Mouse (Mus musculus): ENCODE results near the gene Cdc20. TPM values are rescaled to one million over a fixed set of nuclear protein-coding genes. Genes with fewer than 3 reads are reported as not detected.

The Cdc20 gene
- polyA plus RNA-seq, 1 experiment from 2014 or later = 259 TPM

GRCm38 (mm10) chr4:118387316-118387715, 49.8 kb downstream of the Cdc20 start:
- H3K27me3 ChIP-seq (replicated peaks; ENCODE audit: control insufficient read depth, insufficient read depth, low read length) = no peaks in the 10 kb centered on the region
- H3K4me1 ChIP-seq (replicated peaks; ENCODE audit: control insufficient read depth, insufficient read depth, low read length) = no peaks in the 10 kb centered on the region
- H3K9me3 ChIP-seq (ENCODE audit: control insufficient read depth, low read length) = no peaks in the 10 kb centered on the region
- no peak overlapping the region for H3K4me2 ChIP-seq (ENCODE audit: low read length)
- peaks cover 98% of the 10 kb centered on the region for H3K36me3 ChIP-seq (ENCODE audit: control insufficient read depth, insufficient read depth, low read length)
- no peak overlapping the region for H3K9ac ChIP-seq (ENCODE audit: low read length)
- ATAC-seq (replicated peaks; ENCODE audit: low FRiP score, low TSS enrichment, low read depth) (no peak), DNase-seq (ENCODE audit: low spot score) (no peak)
- H3K27ac ChIP-seq (ENCODE audit: low read depth) = no peak overlapping the region
- no peak overlapping the region for H3K4me3 ChIP-seq (ENCODE audit: low read depth, low read length)
- WGBS = 96% methylated on average over 8 of the region's 8 CpGs

- no peaks in the 10 kb centered on the region for H3K27me3 ChIP-seq (replicated peaks; ENCODE audit: control insufficient read depth, insufficient read depth, low read length)
- DNase-seq (ENCODE audit: low spot score) (no peak), ATAC-seq (replicated peaks; ENCODE audit: low FRiP score, low TSS enrichment, low read depth) (no peak)
- H3K36me3 ChIP-seq (ENCODE audit: control insufficient read depth, insufficient read depth, low read length) = peaks cover 93% of the 10 kb centered on the region
- H3K27ac ChIP-seq (ENCODE audit: low read depth) = no peak overlapping the region
- no peak overlapping the region for H3K9ac ChIP-seq (ENCODE audit: low read length)
- H3K9me3 ChIP-seq (ENCODE audit: control insufficient read depth, low read length) = no peaks in the 10 kb centered on the region
- 90% methylated on average over 7 of the region's 7 CpGs for WGBS
- H3K4me1 ChIP-seq (replicated peaks; ENCODE audit: control insufficient read depth, insufficient read depth, low read length) = no peaks in the 10 kb centered on the region
- H3K4me3 ChIP-seq (ENCODE audit: low read depth, low read length) = no peak overlapping the region
- no peak overlapping the region for H3K4me2 ChIP-seq (ENCODE audit: low read length)
Measured at GRCm38 (mm10) chr4:118383271-118383670, 53.9 kb downstream of the Cdc20 start.

Other genes starting within 250 kb of the Cdc20 start
- 69.1 and 73.6 TPM in 2 replicates for gene Ptprf, start 145.9 kb downstream of the Cdc20 start, polyA plus RNA-seq (2014; fragmentation: Nextera tagmentation; extraction: Ambion mirVana)
- gene Szt2, start 28.1 kb downstream of the Cdc20 start, polyA plus RNA-seq (2014; fragmentation: Nextera tagmentation; extraction: Ambion mirVana) = 12.1 and 13.2 TPM in 2 replicates
- gene Med8, start 28.0 kb downstream of the Cdc20 start, polyA plus RNA-seq (2014; fragmentation: Nextera tagmentation; extraction: Ambion mirVana) = 106 and 109 TPM in 2 replicates
- 144 and 152 TPM in 2 replicates for gene Elovl1, start 9.3 kb downstream of the Cdc20 start, polyA plus RNA-seq (2014; fragmentation: Nextera tagmentation; extraction: Ambion mirVana)
- 0.31 and 0.46 TPM in 2 replicates for gene Mpl, start 20.2 kb upstream of the Cdc20 start, polyA plus RNA-seq (2014; fragmentation: Nextera tagmentation; extraction: Ambion mirVana)
- gene Tie1, start 52.7 kb upstream of the Cdc20 start, polyA plus RNA-seq (2014; fragmentation: Nextera tagmentation; extraction: Ambion mirVana) = 17.2 and 18.8 TPM in 2 replicates
- gene 2610528J11Rik, start 89.6 kb upstream of the Cdc20 start, polyA plus RNA-seq (2014; fragmentation: Nextera tagmentation; extraction: Ambion mirVana) = 35.7 and 46.4 TPM in 2 replicates
- 8.5 and 9.3 TPM in 2 replicates for gene Tmem125, start 106.7 kb upstream of the Cdc20 start, polyA plus RNA-seq (2014; fragmentation: Nextera tagmentation; extraction: Ambion mirVana)
- gene Cfap57, start 183.4 kb upstream of the Cdc20 start, polyA plus RNA-seq (2014; fragmentation: Nextera tagmentation; extraction: Ambion mirVana) = 0.27 and 0.41 TPM in 2 replicates
- gene Ebna1bp2, start 183.4 kb upstream of the Cdc20 start, polyA plus RNA-seq (2014; fragmentation: Nextera tagmentation; extraction: Ambion mirVana) = 161 and 167 TPM in 2 replicates
- gene Olfr62, start 221.6 kb upstream of the Cdc20 start, polyA plus RNA-seq (2014; fragmentation: Nextera tagmentation; extraction: Ambion mirVana) = not detected in 2 replicates

Data from intestine, embryonic 14.5 days (tissue).